Mouse (Mus musculus): ENCODE measurements around the gene Cyp2d12.
"Not testable (repeated sequence)": the region's sequence is repeated elsewhere in the genome, so short reads cannot be mapped to it uniquely, and the experiment has no call there.

Cyp2d12 gene

GRCm38 (mm10) chr15:82554531-82555230, at the start of gene Cyp2d12:
Gene Cyp2d12 (plus strand): TSS chr15:82555072.
- DNase-seq (ENCODE audit: low read depth, low spot score): no peak

- no peak for DNase-seq (ENCODE audit: low read depth, low spot score)
Measured at GRCm38 (mm10) chr15:82506971-82507370, 47.9 kb upstream of the Cyp2d12 start.

- not testable (repeated sequence) for DNase-seq (ENCODE audit: low read depth, low spot score)
Measured at GRCm38 (mm10) chr15:82507740-82508139, 47.1 kb upstream of the Cyp2d12 start.

DNA sequence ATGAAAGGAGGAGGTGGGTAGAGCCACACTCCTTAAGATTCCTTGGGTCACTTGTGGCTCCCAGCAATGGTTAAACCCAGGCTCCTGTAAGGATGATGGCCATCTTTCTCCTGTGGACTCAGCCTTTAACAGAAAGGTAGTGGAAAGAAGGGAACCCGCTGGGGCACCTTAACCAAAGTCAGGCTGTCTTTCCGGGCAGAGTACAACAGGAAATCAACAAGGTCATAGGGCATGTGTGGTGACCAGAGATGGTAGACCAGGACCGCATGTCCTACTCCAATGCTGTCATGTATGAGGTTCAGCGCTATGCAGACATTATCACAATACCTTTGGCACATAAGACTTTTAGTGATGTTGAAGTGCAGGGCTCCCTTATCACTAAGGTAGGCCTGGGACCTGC, 45.4 kb upstream of the Cyp2d12 start:
- not testable (repeated sequence) for DNase-seq (ENCODE audit: low read depth, low spot score)

DNA sequence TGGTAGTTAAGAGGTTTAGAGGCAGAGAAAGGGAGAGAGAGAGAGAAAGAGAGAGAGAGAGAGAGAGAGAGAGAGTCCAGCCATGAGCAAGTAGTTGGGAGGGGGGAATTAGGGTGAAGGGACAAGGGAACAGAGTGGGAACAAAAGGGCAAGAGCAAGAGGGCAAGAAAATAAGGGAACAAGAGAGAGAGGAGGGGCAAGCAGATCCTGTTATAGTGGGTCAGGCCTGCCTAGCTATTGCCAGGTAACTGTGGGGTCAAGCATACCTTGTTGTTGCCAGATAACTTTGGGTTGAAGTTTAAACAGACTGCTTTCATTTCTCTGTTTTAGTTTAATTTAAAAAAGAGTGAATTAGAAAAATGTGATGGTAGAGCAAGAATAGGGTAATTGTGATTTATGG, 44.4 kb upstream of the Cyp2d12 start:
- DNase-seq (ENCODE audit: low read depth, low spot score): not testable (repeated sequence)

GRCm38 (mm10) chr15:82512111-82512510, 42.8 kb upstream of the Cyp2d12 start:
- DNase-seq (ENCODE audit: low read depth, low spot score): not testable (repeated sequence)

- not testable (repeated sequence) for DNase-seq (ENCODE audit: low read depth, low spot score)
Measured at GRCm38 (mm10) chr15:82516174-82516573, 38.7 kb upstream of the Cyp2d12 start.

- DNase-seq (ENCODE audit: low read depth, low spot score): not testable (repeated sequence)
Measured at GRCm38 (mm10) chr15:82527371-82527770, 27.5 kb upstream of the Cyp2d12 start.

DNA sequence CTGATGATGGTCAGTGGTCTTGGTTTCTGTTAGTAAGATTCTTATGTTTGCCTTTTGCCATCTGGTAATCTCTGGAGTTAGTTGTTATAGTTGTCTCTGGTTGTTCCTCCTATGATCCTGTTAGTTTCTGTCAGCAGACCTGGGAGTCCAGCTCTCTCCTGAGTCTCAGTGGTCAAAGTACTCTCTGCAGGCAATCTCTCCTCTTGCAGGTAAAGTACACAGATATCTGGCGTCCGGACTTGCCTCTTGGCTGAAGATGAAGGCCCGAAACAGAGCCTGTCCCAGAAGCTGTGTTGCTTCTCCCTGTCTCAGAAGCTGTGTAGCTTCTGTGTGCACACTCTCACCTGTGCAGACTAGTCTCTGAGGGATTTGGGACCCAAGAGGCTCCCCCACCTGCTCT, 22.2 kb upstream of the Cyp2d12 start:
- not testable (repeated sequence) for DNase-seq (ENCODE audit: low read depth, low spot score)

- DNase-seq (ENCODE audit: low read depth, low spot score): not testable (repeated sequence)
Measured at GRCm38 (mm10) chr15:82542976-82543375, 11.9 kb upstream of the Cyp2d12 start.

- DNase-seq (ENCODE audit: low read depth, low spot score): not testable (repeated sequence)
Measured at GRCm38 (mm10) chr15:82544561-82544960, 10.3 kb upstream of the Cyp2d12 start.

DNA sequence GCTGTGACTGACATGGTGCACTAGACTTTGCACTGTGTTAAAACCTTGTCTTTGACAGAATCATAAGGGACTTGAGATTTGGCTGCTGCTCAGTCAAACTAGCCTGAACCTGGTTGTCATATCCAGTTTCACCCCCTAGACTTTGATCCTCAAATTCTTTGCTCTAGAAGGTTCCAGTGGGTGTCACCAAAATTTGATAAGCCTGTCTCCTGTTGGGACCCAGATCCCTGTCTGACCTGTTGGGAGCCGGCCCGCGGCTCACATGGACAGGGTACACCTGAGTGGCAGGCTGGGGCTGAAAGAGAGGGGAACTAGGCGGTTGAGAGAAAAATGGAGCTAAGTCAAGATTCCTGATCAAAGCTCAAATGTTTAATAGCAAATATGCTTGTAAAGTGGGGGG, 7.1 kb upstream of the Cyp2d12 start:
- not testable (repeated sequence) for DNase-seq (ENCODE audit: low read depth, low spot score)

DNA sequence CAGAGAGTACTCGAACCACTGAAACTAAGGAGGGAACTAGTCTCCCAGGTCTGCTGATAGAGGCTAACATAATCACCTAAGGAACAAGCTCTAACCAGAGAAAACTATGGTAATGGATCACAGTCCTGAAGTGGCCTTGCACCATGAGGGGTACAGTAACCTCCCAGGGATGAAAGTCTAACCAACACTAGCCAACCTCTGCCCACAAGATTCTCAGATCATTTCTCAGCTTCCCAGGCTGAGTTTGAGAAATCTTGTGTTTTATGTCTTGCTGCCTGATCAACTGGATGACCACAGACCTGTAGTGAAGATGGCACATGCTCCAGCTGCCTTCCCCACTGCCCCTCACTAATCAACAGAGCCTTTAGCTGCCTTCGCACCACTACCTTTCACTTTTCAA, 1.7 kb upstream of the Cyp2d12 start:
- DNase-seq (ENCODE audit: low read depth, low spot score): not testable (repeated sequence)

DNA sequence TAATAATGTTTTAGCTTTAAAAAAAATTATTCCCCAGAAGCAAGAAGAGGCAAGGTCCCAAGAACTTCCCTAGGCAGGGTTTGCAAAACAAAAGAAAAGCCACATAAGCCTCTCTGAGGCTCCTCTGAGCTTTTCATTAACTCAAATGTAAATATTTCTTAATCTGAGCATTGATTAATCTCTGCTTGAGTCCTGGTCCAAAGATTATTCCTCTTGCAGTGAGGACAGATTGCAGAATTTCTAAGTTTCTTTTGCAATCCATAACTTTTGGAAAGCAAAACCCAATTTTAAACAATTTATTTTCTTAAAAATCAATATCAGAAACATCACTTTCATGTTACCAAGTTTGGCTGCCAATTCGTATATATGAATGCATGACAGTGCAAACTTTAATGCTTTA, 18.0 kb downstream of the Cyp2d12 start:
- DNase-seq (ENCODE audit: low read depth, low spot score): no peak

- no peak for DNase-seq (ENCODE audit: low read depth, low spot score)
Measured at GRCm38 (mm10) chr15:82579071-82579470, 24.2 kb downstream of the Cyp2d12 start.

GRCm38 (mm10) chr15:82582621-82583020, 27.7 kb downstream of the Cyp2d12 start:
- no peak for DNase-seq (ENCODE audit: low read depth, low spot score)
